Mouse (Mus musculus) liver, postnatal 0 days (tissue): ENCODE results near the gene S100pbp. TPM values are rescaled to one million over a fixed set of nuclear protein-coding genes. Genes with fewer than 3 reads are reported as not detected.
A peak's percentile ranks its signal among the peaks of the same experiment; 100 is the strongest.

ENCODE experiments used
- ATAC-seq: fragments of 200-750 bp; cut with Nextera tagmentation; 2 replicates; pipeline ENCODE4 v1.8.0; 2017; ENCODE audit warnings: mild to moderate bottlenecking, moderate library complexity
- DNase-seq: peaks from one replicate; pipeline ENCODE4 v3.0.0-alpha.2; 2016
- H3K27ac ChIP-seq: fragments of 300-500 bp; sonication (generic); 2 replicates; pipeline ENCODE4 v1.5.1; 2014; ENCODE audit warnings: antibody characterized with exemption, moderate library complexity, mild to moderate bottlenecking, low read depth
- H3K27me3 ChIP-seq: fragments of 300-500 bp; sonication (generic); 2 replicates; pipeline ENCODE4 v1.6.1; 2014; ENCODE audit warnings: low read length, control low read depth, mixed read lengths; ENCODE audit not compliant: insufficient read depth
- H3K36me3 ChIP-seq: fragments of 300-500 bp; sonication (generic); replicated peaks from 2 replicates; pipeline ENCODE4 v1.6.1; 2014; ENCODE audit warnings: mild to moderate bottlenecking, control low read depth, low read length, moderate library complexity, mixed read lengths; ENCODE audit not compliant: insufficient read depth
- H3K4me1 ChIP-seq: fragments of 300-500 bp; sonication (generic); 2 replicates; pipeline ENCODE4 v1.6.1; 2014; ENCODE audit warnings: antibody characterized with exemption, mild to moderate bottlenecking, control low read depth; ENCODE audit not compliant: insufficient read depth
- H3K4me2 ChIP-seq: fragments of 300-500 bp; sonication (generic); 2 replicates; pipeline ENCODE4 v1.6.1; 2014; ENCODE audit warnings: low read depth, mild to moderate bottlenecking, low read length, moderate library complexity, mixed read lengths
- H3K4me3 ChIP-seq: fragments of 300-500 bp; sonication (generic); 2 replicates; pipeline ENCODE4 v1.5.1; 2014; ENCODE audit warnings: low read depth, low read length
- H3K9ac ChIP-seq: fragments of 300-500 bp; sonication (generic); replicated peaks from 2 replicates; pipeline ENCODE4 v1.6.1; 2014; ENCODE audit warnings: mild to moderate bottlenecking, moderate library complexity
- H3K9me3 ChIP-seq: fragments of 300-500 bp; sonication (generic); 2 replicates; pipeline ENCODE4 v1.6.1; 2016; ENCODE audit warnings: mild to moderate bottlenecking, control low read depth, low read length, mixed read lengths
- CTCF ChIP-seq: sonication (generic); IDR thresholded peaks from 2 replicates; pipeline ENCODE4 v1.5.1; 2016; ENCODE audit warnings: antibody characterized with exemption, low read depth
- EP300 ChIP-seq: IDR thresholded peaks from 2 replicates; pipeline ENCODE4 v1.6.1; 2016; ENCODE audit warnings: antibody characterized with exemption, low read depth, mild to moderate bottlenecking
- WGBS: fragments of 180-500 bp; shearing (Covaris S2); extraction: QIAGEN DNeasy Blood & Tissue Kit; methylation state at CpG from one replicate; pipeline ENCODE4 v1.1.7; 2014; ENCODE audit not compliant: insufficient replicate concordance; 5-methylcytosine and 5-hydroxymethylcytosine counted together
- polyA plus RNA-seq: library from polyadenylated mRNA; unstranded; fragments of >200 nt; fragmentation: Nextera tagmentation; extraction: Ambion mirVana; gene quantifications from 2 replicates; pipeline ENCODE4 v1.2.1, GENCODE M21; 2015

The S100pbp gene
- polyA plus RNA-seq, result 3.5 and 3.6 TPM in 2 replicates

GRCm38 (mm10) chr4:129189542-129190519 lies at the start of gene S100pbp, which contains the start of gene Yars:
S100pbp (minus strand) TSS chr4:129189727.
Yars (plus strand) TSS chr4:129189760.
- ATAC-seq, result peak; percentile 93
- WGBS, result under 1% methylated on average over 53 of the region's 58 CpGs
- TF ChIP-seq CTCF (peak; percentile 57), EP300 (peak; percentile 72; the same call in 1 of the 2 replicates)

DNA sequence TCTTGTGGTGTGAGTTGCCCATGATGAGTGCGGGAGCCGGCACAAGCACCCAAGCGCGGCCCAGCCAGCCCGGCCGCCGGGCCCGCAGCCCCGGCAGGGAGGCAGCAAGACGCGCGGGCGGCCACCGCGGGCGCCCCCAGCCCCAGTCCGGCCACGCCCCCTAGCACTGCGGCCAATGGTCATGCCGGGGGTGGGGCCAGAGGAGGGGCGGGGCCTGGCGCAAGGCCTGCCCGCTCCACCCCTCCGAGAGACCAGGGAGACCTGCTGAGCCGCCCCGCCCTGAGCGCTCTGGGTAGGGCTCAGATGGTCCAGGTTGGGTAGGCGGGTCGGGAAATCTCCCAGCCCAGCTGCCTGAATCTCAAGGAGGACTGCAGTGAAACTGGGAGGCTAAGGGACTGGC lies 49.5 kb upstream of the S100pbp start:
- H3K9ac ChIP-seq, result peak overlapping the region; percentile 26; the same call in 1 of the 2 replicates

More at GRCm38 (mm10) chr4:129189542-129190519, at the start of gene S100pbp, which contains the start of gene Yars:
- H3K4me2 ChIP-seq, result peak within 1 kb of the TSS; percentile 93
- DNase-seq, result peak; percentile 98
- H3K36me3 ChIP-seq, result 0 out of 2 replicates have a peak, but pooled peaks cover 7% of the 10 kb centered on the region
- H3K9ac ChIP-seq, result peak within 1 kb of the TSS; percentile 89
- H3K4me1 ChIP-seq, result peaks cover 36% of the 10 kb centered on the region
- H3K27me3 ChIP-seq, result no peaks in the 10 kb centered on the region
- peak within 1 kb of the TSS; percentile 96 for H3K4me3 ChIP-seq
- peak within 1 kb of the TSS; percentile 94 for H3K27ac ChIP-seq
- H3K9me3 ChIP-seq, result no peaks in the 10 kb centered on the region

DNA sequence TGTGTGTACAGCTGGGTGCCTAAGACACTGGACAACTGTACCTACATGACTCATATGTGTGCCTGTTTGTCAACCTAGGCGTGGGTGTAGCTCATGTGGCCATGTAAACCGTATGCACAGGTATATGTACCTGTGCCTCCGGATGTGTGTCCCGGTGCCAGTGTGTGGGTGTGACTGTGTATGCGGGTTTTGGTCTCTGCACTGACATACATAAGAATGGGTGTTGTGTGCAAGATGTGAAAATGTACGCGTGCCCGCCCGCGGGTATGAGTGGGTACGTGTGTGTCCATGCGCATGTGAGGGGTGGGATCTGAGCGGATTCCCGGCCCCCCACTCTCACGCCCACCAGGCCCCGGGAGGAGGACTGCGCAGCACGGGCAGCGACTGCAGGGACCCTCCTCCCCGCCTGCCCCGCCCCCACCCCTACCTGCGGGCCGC lies 49.1 kb upstream of the S100pbp start:
- no peaks in the 10 kb centered on the region for H3K9me3 ChIP-seq
- no peak for TF ChIP-seq CTCF
- TF ChIP-seq EP300, result no peak
- H3K36me3 ChIP-seq, result no peaks in the 10 kb centered on the region
- WGBS, result 3% methylated on average over 14 of the region's 23 CpGs
- DNase-seq (no peak), ATAC-seq (peak; percentile 33)
- peaks cover 40% of the 10 kb centered on the region for H3K4me1 ChIP-seq
- H3K27ac ChIP-seq, result no peak overlapping the region
- peak overlapping the region; percentile 97 for H3K4me2 ChIP-seq
- H3K27me3 ChIP-seq, result peaks cover 7% of the 10 kb centered on the region; the same call in 1 of the 2 replicates
- H3K4me3 ChIP-seq, result peak overlapping the region; percentile 58
- peak overlapping the region; percentile 26; the same call in 1 of the 2 replicates for H3K9ac ChIP-seq

More for the DNA sequence above, 49.5 kb upstream of the S100pbp start:
- DNase-seq (peak; percentile 85), ATAC-seq (peak; percentile 82)
- Histone ChIP-seq H3K9me3 (no peaks in the 10 kb centered on the region), H3K4me1 (peaks cover 39% of the 10 kb centered on the region), H3K27ac (no peak overlapping the region), H3K27me3 (peaks cover 7% of the 10 kb centered on the region; the same call in 1 of the 2 replicates), H3K36me3 (no peaks in the 10 kb centered on the region), H3K4me2 (peak overlapping the region; percentile 97), H3K4me3 (peak overlapping the region; percentile 58)
- WGBS, result 1% methylated on average over 20 of the region's 29 CpGs
- no peak for TF ChIP-seq CTCF
- no peak for TF ChIP-seq EP300

- 27% methylated on average over 21 of the region's 21 CpGs for whole genome bisulfite sequencing
- ATAC-seq (no peak), DNase-seq (no peak)
- H3K27ac ChIP-seq, result no peak overlapping the region
- peaks cover 7% of the 10 kb centered on the region; the same call in 1 of the 2 replicates for H3K27me3 ChIP-seq
- H3K4me1 ChIP-seq, result peaks cover 40% of the 10 kb centered on the region
- H3K36me3 ChIP-seq, result no peaks in the 10 kb centered on the region
- peak overlapping the region; percentile 97 for H3K4me2 ChIP-seq
- no peaks in the 10 kb centered on the region for H3K9me3 ChIP-seq
- TF ChIP-seq CTCF, result no peak
- no peak for TF ChIP-seq EP300
- peak overlapping the region; percentile 58; the same call in 1 of the 2 replicates for H3K4me3 ChIP-seq
- H3K9ac ChIP-seq, result no peak overlapping the region
These were observed 48.4 kb upstream of the S100pbp start for GRCm38 (mm10) chr4:129237843-129238441.

DNA sequence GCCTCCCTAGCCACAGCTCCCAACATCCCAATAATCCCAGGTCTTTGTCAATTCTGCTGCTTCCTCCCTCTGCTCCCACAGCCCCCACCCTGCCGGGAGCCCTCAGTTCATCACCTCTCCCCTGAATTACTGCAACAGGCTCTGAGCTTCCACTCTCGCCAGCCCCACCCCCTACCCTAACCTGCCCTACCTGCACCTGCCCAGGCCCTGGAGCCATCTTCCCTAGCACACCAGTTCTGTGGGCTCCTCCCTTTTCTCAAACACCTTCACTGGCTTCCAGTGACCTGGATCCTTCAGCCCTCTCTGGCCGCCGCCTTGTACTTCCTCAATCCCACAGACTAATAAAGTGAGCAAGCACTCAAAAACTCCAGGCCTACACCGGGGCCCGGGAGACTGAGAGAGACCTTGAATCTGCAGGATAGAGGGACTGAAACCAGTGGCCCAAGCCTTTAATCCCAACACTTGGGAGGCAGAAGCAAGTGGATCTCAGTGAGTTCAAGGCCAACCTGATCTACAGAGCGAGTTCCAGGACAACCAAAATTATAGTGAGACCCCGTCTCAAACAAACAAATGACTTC lies 46.8 kb upstream of the S100pbp start:
- no peak for ATAC-seq
- H3K9me3 ChIP-seq, result no peaks in the 10 kb centered on the region
- DNase-seq, result no peak
- TF ChIP-seq CTCF (no peak), EP300 (no peak)
- H3K9ac ChIP-seq, result no peak overlapping the region; the same call in 1 of the 2 replicates
- H3K36me3 ChIP-seq, result no peaks in the 10 kb centered on the region
- H3K27me3 ChIP-seq, result peaks cover 7% of the 10 kb centered on the region; the same call in 1 of the 2 replicates
- no peak overlapping the region for H3K4me2 ChIP-seq
- H3K4me1 ChIP-seq, result peaks cover 48% of the 10 kb centered on the region
- H3K27ac ChIP-seq, result no peak overlapping the region
- no peak overlapping the region for H3K4me3 ChIP-seq
- WGBS, result 66% methylated on average over 8 of the region's 8 CpGs
